Mouse (Mus musculus) heart, embryonic 15.5 days (tissue): Measurements from ENCODE around the gene Slc9a3. TPM values are rescaled to one million over a fixed set of nuclear protein-coding genes. Genes with fewer than 3 reads are reported as not detected.
A peak's percentile ranks its signal among the peaks of the same experiment; 100 is the strongest.

Experiments
- ATAC-seq: fragments of 200-750 bp; cut with Nextera tagmentation; replicated peaks from 2 replicates; pipeline ENCODE4 v1.8.0; 2017; ENCODE audit warnings: low read depth, moderate TSS enrichment; ENCODE audit not compliant: insufficient number of reproducible peaks, insufficient read depth, low FRiP score
- H3K27ac ChIP-seq: fragments of 300-500 bp; sonication (generic); 2 replicates; pipeline ENCODE4 v1.5.1; 2015; ENCODE audit warnings: mild to moderate bottlenecking, inconsistent platforms
- H3K27me3 ChIP-seq: fragments of 300-500 bp; sonication (generic); 2 replicates; pipeline ENCODE4 v1.6.1; 2015; ENCODE audit warnings: inconsistent platforms
- H3K36me3 ChIP-seq: fragments of 300-500 bp; sonication (generic); 2 replicates; pipeline ENCODE4 v1.6.1; 2015; ENCODE audit warnings: mild to moderate bottlenecking, inconsistent platforms
- H3K4me1 ChIP-seq: fragments of 300-500 bp; sonication (generic); replicated peaks from 2 replicates; pipeline ENCODE4 v1.6.1; 2015; ENCODE audit warnings: inconsistent platforms
- H3K4me2 ChIP-seq: fragments of 300-500 bp; sonication (generic); 2 replicates; pipeline ENCODE4 v1.6.1; 2015; ENCODE audit warnings: inconsistent platforms, mild to moderate bottlenecking, moderate library complexity
- H3K4me3 ChIP-seq: fragments of 300-500 bp; sonication (generic); 2 replicates; pipeline ENCODE4 v1.5.1; 2015; ENCODE audit warnings: mild to moderate bottlenecking, inconsistent platforms
- H3K9ac ChIP-seq: fragments of 300-500 bp; sonication (generic); 2 replicates; pipeline ENCODE4 v1.6.1; 2015; ENCODE audit warnings: mild to moderate bottlenecking, inconsistent platforms
- H3K9me3 ChIP-seq: fragments of 300-500 bp; sonication (generic); replicated peaks from 2 replicates; pipeline ENCODE4 v1.6.1; 2016; ENCODE audit warnings: inconsistent platforms
- WGBS: fragments of 180-500 bp; shearing (Covaris S2); methylation state at CpG from one replicate; pipeline ENCODE4 v1.1.7; 2015; ENCODE audit warnings: mixed read lengths; 5-methylcytosine and 5-hydroxymethylcytosine counted together
- polyA plus RNA-seq: library from polyadenylated mRNA; unstranded; fragments of >200 nt; fragmentation: Nextera tagmentation; extraction: Ambion mirVana; gene quantifications from 2 replicates; pipeline ENCODE4 v1.2.1, GENCODE M21; 2015

Gene Slc9a3
- polyA plus RNA-seq, 1 experiment from 2014 or later: 0.09 TPM

GRCm38 (mm10) chr13:74112593-74112992, 8.7 kb upstream of the Slc9a3 start:
- no peak for ATAC-seq
- Histone ChIP-seq H3K4me3 (no peak overlapping the region), H3K27ac (no peak overlapping the region), H3K36me3 (no peaks in the 10 kb centered on the region), H3K9me3 (no peaks in the 10 kb centered on the region), H3K27me3 (no peaks in the 10 kb centered on the region), H3K4me1 (peaks cover 35% of the 10 kb centered on the region), H3K9ac (no peak overlapping the region), H3K4me2 (no peak overlapping the region)
- 78% methylated on average over 4 of the region's 4 CpGs for WGBS

GRCm38 (mm10) chr13:74113626-74114191, 7.5 kb upstream of the Slc9a3 start:
- peak; percentile 51 for ATAC-seq
- H3K4me1 ChIP-seq: peaks cover 34% of the 10 kb centered on the region
- H3K4me2 ChIP-seq: no peak overlapping the region
- H3K4me3 ChIP-seq: no peak overlapping the region
- WGBS: 58% methylated on average over 6 of the region's 6 CpGs
- no peaks in the 10 kb centered on the region for H3K9me3 ChIP-seq
- peaks cover 6% of the 10 kb centered on the region; the same call in 1 of the 2 replicates for H3K27me3 ChIP-seq
- peak overlapping the region; percentile 33; the same call in 1 of the 2 replicates for H3K27ac ChIP-seq
- H3K9ac ChIP-seq: no peak overlapping the region
- H3K36me3 ChIP-seq: no peaks in the 10 kb centered on the region

- no peak for ATAC-seq
- WGBS: 42% methylated on average over 14 of the region's 14 CpGs
- no peak overlapping the region for H3K27ac ChIP-seq
- H3K9ac ChIP-seq: no peak overlapping the region
- peaks cover 49% of the 10 kb centered on the region for H3K27me3 ChIP-seq
- no peaks in the 10 kb centered on the region for H3K36me3 ChIP-seq
- H3K9me3 ChIP-seq: no peaks in the 10 kb centered on the region
- H3K4me3 ChIP-seq: peak overlapping the region; percentile 44
- peaks cover 10% of the 10 kb centered on the region for H3K4me1 ChIP-seq
- H3K4me2 ChIP-seq: peak overlapping the region; percentile 82; the same call in 1 of the 2 replicates
Observed at GRCm38 (mm10) chr13:74121795-74122330, 606 bp downstream of the Slc9a3 start.

DNA sequence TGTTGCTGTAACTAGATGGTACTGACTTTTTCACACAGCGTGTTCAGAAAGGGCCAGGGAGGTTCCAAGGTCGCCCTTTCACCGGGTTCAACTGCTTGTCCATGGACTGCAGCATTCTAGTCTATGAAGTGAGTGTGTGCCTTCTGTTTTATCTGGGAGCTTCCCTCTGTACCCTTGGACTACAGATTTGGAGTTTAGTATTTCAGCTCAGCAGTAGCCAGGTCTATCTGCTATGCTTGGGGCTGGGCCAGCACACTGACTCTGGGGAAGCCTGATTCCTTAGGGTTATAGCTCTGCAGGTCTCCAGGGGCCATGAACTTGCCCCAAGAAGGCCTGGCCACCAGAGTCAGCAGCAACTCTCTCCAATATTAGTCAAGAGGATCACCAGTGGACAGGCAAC, 1.4 kb downstream of the Slc9a3 start:
- ATAC-seq: no peak

DNA sequence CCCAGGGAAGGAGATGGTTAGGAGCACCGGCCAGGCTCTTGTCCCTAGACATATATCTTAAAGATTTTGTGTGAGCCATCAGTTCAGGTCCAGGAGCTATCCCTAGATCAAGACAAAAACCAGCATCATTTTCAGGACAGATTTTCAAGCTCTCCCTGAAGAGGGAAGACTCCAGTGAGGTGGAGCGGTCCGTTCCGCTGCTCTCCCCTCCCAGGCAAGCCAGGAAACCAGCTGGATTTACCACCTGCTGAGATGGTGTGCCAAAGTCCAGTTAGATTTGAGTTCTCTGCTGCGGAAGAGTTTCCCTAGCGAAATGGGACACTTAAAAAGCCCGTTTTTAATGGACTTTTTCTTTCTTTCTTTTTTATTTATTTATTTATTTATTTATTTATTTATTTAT, 6.3 kb downstream of the Slc9a3 start:
- Histone ChIP-seq H3K4me3 (no peak overlapping the region), H3K27ac (no peak overlapping the region), H3K9me3 (no peaks in the 10 kb centered on the region), H3K4me2 (no peak overlapping the region), H3K9ac (no peak overlapping the region), H3K36me3 (no peaks in the 10 kb centered on the region), H3K27me3 (peaks cover 11% of the 10 kb centered on the region), H3K4me1 (no peaks in the 10 kb centered on the region)
- ATAC-seq: no peak
- 77% methylated on average over 7 of the region's 7 CpGs for WGBS

More for the DNA sequence above, 1.4 kb downstream of the Slc9a3 start:
- no peaks in the 10 kb centered on the region for H3K36me3 ChIP-seq
- H3K9ac ChIP-seq: no peak overlapping the region
- H3K4me1 ChIP-seq: peaks cover 10% of the 10 kb centered on the region
- 75% methylated on average over 3 of the region's 3 CpGs for WGBS
- H3K4me3 ChIP-seq: no peak overlapping the region
- H3K4me2 ChIP-seq: no peak overlapping the region
- H3K9me3 ChIP-seq: no peaks in the 10 kb centered on the region
- H3K27me3 ChIP-seq: peaks cover 49% of the 10 kb centered on the region
- H3K27ac ChIP-seq: no peak overlapping the region

DNA sequence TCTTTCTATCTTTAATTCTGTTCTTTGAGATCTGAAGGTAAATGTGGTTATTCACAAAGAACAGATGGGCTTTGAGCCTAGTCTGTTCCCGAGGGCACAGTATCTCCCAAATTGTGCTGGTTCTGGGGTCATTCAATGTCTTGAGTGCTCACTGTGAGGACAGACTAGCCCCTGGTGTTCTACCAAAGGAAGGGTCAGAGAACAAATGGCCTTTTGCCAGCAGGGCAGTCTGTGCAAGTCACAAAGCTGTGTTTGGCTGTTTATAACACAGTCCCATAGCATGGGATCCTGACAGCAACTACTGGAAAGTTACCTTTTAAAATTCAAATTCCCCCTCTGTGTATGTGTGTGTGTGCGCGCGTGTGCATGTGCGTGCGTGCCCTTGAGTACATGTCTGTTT, 8.7 kb downstream of the Slc9a3 start:
- WGBS: 89% methylated on average over 6 of the region's 6 CpGs
- ATAC-seq: no peak
- no peaks in the 10 kb centered on the region for H3K36me3 ChIP-seq

DNA sequence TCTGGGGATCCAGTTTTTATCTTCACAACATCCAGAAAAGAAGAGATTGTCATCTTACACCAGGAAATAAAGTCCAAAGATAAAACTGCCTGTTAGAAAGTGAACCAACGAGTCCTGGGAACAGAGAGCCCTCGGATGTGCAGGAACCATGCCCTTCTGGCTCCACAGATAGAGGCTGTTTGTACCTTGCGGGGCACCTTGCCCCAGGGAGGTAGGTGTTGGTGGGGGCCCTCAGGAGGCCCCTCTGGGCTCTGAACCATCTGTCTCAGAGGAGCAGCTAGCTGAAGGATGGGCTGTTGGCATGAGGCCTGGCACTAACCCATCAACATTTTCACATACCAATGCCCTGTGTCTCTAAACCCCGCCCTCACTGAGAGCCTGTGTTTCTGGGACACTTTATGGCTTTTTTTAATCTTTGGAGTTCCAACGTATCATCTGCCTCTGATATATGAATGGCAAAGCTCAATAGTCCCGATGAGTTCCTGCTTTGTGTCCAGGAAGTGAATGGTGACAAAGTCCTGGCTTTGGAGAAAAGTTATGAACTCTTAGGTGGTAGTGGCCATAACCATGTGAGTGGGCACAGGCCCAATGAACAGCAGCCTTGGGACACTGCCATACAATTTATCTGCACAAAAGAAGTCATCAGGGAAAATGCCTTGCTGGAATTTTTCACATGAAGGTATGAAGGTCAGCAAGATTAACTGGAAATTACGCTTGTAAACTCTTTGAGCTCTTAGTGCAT, 17.8 kb downstream of the Slc9a3 start:
- Histone ChIP-seq H3K4me2 (no peak overlapping the region), H3K36me3 (no peaks in the 10 kb centered on the region), H3K27ac (no peak overlapping the region), H3K4me3 (no peak overlapping the region), H3K9me3 (no peaks in the 10 kb centered on the region), H3K9ac (no peak overlapping the region), H3K4me1 (0 out of 2 replicates have a peak, but pooled peaks cover 1% of the 10 kb centered on the region), H3K27me3 (no peaks in the 10 kb centered on the region)
- ATAC-seq: no peak
- 72% methylated on average over 7 of the region's 7 CpGs for WGBS

More for the DNA sequence above, 8.7 kb downstream of the Slc9a3 start:
- H3K4me2 ChIP-seq: no peak overlapping the region
- H3K9me3 ChIP-seq: no peaks in the 10 kb centered on the region
- H3K27ac ChIP-seq: no peak overlapping the region
- H3K4me1 ChIP-seq: no peaks in the 10 kb centered on the region
- H3K9ac ChIP-seq: no peak overlapping the region
- H3K4me3 ChIP-seq: no peak overlapping the region
- no peaks in the 10 kb centered on the region; the same call in 1 of the 2 replicates for H3K27me3 ChIP-seq

DNA sequence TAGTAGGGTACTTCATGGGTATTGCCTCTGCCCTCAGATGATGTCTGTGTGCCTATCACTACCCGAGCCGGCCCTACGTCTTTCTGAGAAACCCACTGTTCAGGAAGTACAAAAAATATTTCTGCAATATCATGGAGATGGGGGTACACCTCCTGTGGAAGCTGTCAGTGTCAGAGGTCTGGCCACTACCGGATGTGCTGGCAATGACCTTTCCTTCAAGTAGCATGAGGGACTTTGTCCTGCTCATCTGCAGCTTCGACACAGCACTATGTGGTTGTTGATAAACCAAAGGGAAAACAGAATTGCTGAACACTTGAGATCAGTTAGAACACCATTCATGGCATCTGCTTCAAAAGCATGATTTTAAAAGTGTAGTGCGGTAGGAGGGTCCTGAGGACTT, 19.5 kb downstream of the Slc9a3 start:
- WGBS: 83% methylated on average over 6 of the region's 6 CpGs
- H3K36me3 ChIP-seq: no peaks in the 10 kb centered on the region
- H3K27ac ChIP-seq: no peak overlapping the region

DNA sequence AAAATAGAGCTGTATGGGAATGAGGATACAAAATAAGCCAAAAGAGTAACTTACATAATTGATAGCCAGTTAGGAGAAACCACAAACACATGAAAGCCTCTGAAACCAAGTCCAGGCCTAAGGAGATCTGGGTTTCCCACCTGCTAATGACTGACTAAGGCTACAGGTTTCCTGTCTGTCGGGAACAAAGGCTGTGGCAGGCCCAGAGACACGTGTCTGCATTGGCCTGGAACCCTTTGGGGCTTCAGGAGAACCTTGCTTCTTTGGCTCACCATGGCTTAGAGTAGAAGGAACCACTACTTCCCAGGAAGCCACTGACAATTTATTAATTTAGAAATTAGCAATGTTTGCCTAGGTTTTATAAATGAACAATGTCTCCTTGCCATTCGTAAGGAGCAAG, 22.0 kb downstream of the Slc9a3 start:
- Histone ChIP-seq H3K9ac (no peak overlapping the region), H3K9me3 (no peaks in the 10 kb centered on the region), H3K4me2 (no peak overlapping the region), H3K36me3 (no peaks in the 10 kb centered on the region), H3K27ac (no peak overlapping the region), H3K4me1 (0 out of 2 replicates have a peak, but pooled peaks cover 4% of the 10 kb centered on the region), H3K27me3 (no peaks in the 10 kb centered on the region), H3K4me3 (no peak overlapping the region)
- ATAC-seq: no peak
- 63% methylated on average over 3 of the region's 3 CpGs for WGBS

More for the DNA sequence above, 19.5 kb downstream of the Slc9a3 start:
- H3K4me2 ChIP-seq: no peak overlapping the region
- H3K9me3 ChIP-seq: no peaks in the 10 kb centered on the region
- H3K4me1 ChIP-seq: 0 out of 2 replicates have a peak, but pooled peaks cover 4% of the 10 kb centered on the region
- H3K4me3 ChIP-seq: no peak overlapping the region
- no peak for ATAC-seq
- H3K9ac ChIP-seq: no peak overlapping the region
- no peaks in the 10 kb centered on the region for H3K27me3 ChIP-seq

GRCm38 (mm10) chr13:74144120-74144884, 23.0 kb downstream of the Slc9a3 start:
- WGBS: 66% methylated on average over 7 of the region's 7 CpGs
- H3K4me2 ChIP-seq: no peak overlapping the region
- no peak overlapping the region for H3K27ac ChIP-seq
- H3K36me3 ChIP-seq: no peaks in the 10 kb centered on the region
- H3K4me1 ChIP-seq: 0 out of 2 replicates have a peak, but pooled peaks cover 4% of the 10 kb centered on the region
- no peak overlapping the region for H3K4me3 ChIP-seq
- H3K27me3 ChIP-seq: no peaks in the 10 kb centered on the region
- H3K9me3 ChIP-seq: no peaks in the 10 kb centered on the region
- H3K9ac ChIP-seq: no peak overlapping the region
- no peak for ATAC-seq

DNA sequence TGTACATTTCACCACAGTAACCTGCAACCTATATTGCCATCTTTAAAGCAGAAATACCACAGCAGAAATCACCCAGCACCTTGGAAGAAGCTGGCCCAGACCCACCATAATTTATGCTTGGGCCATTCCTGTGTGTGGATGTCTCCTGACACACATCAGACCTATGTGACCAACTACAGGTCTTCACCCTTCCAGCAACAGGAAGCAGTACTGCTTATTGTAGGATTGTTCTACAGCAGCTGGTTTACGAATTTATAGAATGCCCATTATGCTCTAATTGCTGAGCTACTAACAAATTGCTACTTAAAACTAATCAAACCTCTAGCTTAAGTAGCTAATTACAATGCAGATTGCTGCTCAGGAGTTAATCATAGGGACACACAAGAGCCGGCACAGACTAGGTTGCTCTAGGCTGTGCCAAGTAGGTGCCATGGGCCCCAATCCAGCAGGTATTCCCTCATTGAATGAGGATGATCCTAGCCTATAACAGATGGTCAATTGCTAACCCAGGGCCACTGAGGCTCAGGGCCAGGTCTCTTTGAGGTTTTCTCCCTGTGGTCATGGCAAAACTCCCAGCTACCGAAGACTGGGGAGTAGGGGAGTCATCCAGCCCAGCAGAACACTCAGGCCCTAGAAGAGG, 24.8 kb downstream of the Slc9a3 start:
- H3K27me3 ChIP-seq: no peaks in the 10 kb centered on the region
- H3K27ac ChIP-seq: no peak overlapping the region
- no peak for ATAC-seq
- H3K4me2 ChIP-seq: no peak overlapping the region
- H3K9ac ChIP-seq: no peak overlapping the region
- no peaks in the 10 kb centered on the region for H3K9me3 ChIP-seq
- 0 out of 2 replicates have a peak, but pooled peaks cover 4% of the 10 kb centered on the region for H3K4me1 ChIP-seq
- H3K4me3 ChIP-seq: no peak overlapping the region
- WGBS: 77% methylated on average over 3 of the region's 3 CpGs
- no peaks in the 10 kb centered on the region for H3K36me3 ChIP-seq
